Mouse (Mus musculus): Measurements from ENCODE around the gene Rgs3. TPM values are rescaled to one million over a fixed set of nuclear protein-coding genes. Genes with fewer than 3 reads are reported as not detected.

Gene Rgs3
- total RNA-seq, 2 experiments from 2014 or later = 45.0 to 46.1 TPM

GRCm38 (mm10) chr4:62652215-62652614 lies 92.6 kb downstream of the Rgs3 start:
- ATAC-seq (ENCODE audit: poor library complexity, severe bottlenecking) = no peak

GRCm38 (mm10) chr4:62652921-62653757 lies 93.5 kb downstream of the Rgs3 start:
- ATAC-seq (ENCODE audit: poor library complexity, severe bottlenecking) = no peak

- peak; percentile 81 for ATAC-seq (ENCODE audit: poor library complexity, severe bottlenecking)
Observed at GRCm38 (mm10) chr4:62653922-62654661, 94.4 kb downstream of the Rgs3 start.

- no peak for ATAC-seq (ENCODE audit: poor library complexity, severe bottlenecking)
Observed at GRCm38 (mm10) chr4:62659264-62659663, 99.6 kb downstream of the Rgs3 start.

- ATAC-seq (ENCODE audit: poor library complexity, severe bottlenecking) = no peak
Observed at GRCm38 (mm10) chr4:62659861-62660553, 100.4 kb downstream of the Rgs3 start.

GRCm38 (mm10) chr4:62660554-62660864 lies 100.9 kb downstream of the Rgs3 start:
- ATAC-seq (ENCODE audit: poor library complexity, severe bottlenecking) = no peak

- ATAC-seq (ENCODE audit: poor library complexity, severe bottlenecking) = peak; percentile 76
Observed at GRCm38 (mm10) chr4:62661311-62661849, 101.7 kb downstream of the Rgs3 start.

GRCm38 (mm10) chr4:62663348-62663747 lies 103.7 kb downstream of the Rgs3 start:
- ATAC-seq (ENCODE audit: poor library complexity, severe bottlenecking) = peak; percentile 41

GRCm38 (mm10) chr4:62665842-62666241 lies 106.2 kb downstream of the Rgs3 start:
- ATAC-seq (ENCODE audit: poor library complexity, severe bottlenecking) = no peak

- ATAC-seq (ENCODE audit: poor library complexity, severe bottlenecking) = no peak
Observed at GRCm38 (mm10) chr4:62668666-62669065, 109.0 kb downstream of the Rgs3 start.

- ATAC-seq (ENCODE audit: poor library complexity, severe bottlenecking) = no peak
Observed at GRCm38 (mm10) chr4:62669094-62670071, 109.7 kb downstream of the Rgs3 start.

GRCm38 (mm10) chr4:62673531-62674030 lies 113.9 kb downstream of the Rgs3 start:
- ATAC-seq (ENCODE audit: poor library complexity, severe bottlenecking) = peak; percentile 25; the same call in 1 of the 2 replicates

- peak; percentile 88 for ATAC-seq (ENCODE audit: poor library complexity, severe bottlenecking)
Observed at GRCm38 (mm10) chr4:62674031-62674995, 114.7 kb downstream of the Rgs3 start.

- ATAC-seq (ENCODE audit: poor library complexity, severe bottlenecking) = no peak
Observed at GRCm38 (mm10) chr4:62675394-62675793, 115.7 kb downstream of the Rgs3 start.

GRCm38 (mm10) chr4:62677047-62677737 lies 117.5 kb downstream of the Rgs3 start:
- no peak for ATAC-seq (ENCODE audit: poor library complexity, severe bottlenecking)

GRCm38 (mm10) chr4:62679157-62679556 lies 119.5 kb downstream of the Rgs3 start:
- no peak for ATAC-seq (ENCODE audit: poor library complexity, severe bottlenecking)

- ATAC-seq (ENCODE audit: poor library complexity, severe bottlenecking) = peak; percentile 86
Observed at GRCm38 (mm10) chr4:62681467-62681866, 121.8 kb downstream of the Rgs3 start.

GRCm38 (mm10) chr4:62682371-62682770 lies 122.7 kb downstream of the Rgs3 start:
- no peak for ATAC-seq (ENCODE audit: poor library complexity, severe bottlenecking)
